Mouse (Mus musculus) heart, embryonic 16.5 days (tissue): ENCODE data around the gene Mcrs1. TPM values are rescaled to one million over a fixed set of nuclear protein-coding genes. Genes with fewer than 3 reads are reported as not detected.

ENCODE experiments used
- ATAC-seq: fragments of 200-750 bp; cut with Nextera tagmentation; replicated peaks from 2 replicates; pipeline ENCODE4 v1.8.0; 2017; ENCODE audit warnings: moderate number of reproducible peaks; ENCODE audit not compliant: insufficient read depth, low FRiP score; ENCODE audit errors: extremely low read depth
- H3K27ac ChIP-seq: fragments of 300-500 bp; sonication (generic); 2 replicates; pipeline ENCODE4 v1.5.1; 2014; ENCODE audit warnings: mild to moderate bottlenecking, low read length, control low read depth, moderate library complexity
- H3K27me3 ChIP-seq: fragments of 300-500 bp; sonication (generic); 2 replicates; pipeline ENCODE4 v1.6.1; 2014; ENCODE audit warnings: low read length, mixed read lengths; ENCODE audit not compliant: control insufficient read depth, insufficient read depth
- H3K36me3 ChIP-seq: fragments of 300-500 bp; sonication (generic); 2 replicates; pipeline ENCODE4 v1.6.1; 2014; ENCODE audit not compliant: control insufficient read depth, insufficient read depth
- H3K4me1 ChIP-seq: fragments of 300-500 bp; sonication (generic); 2 replicates; pipeline ENCODE4 v1.6.1; 2014; ENCODE audit warnings: low read length, mixed read lengths; ENCODE audit not compliant: control insufficient read depth, insufficient read depth
- H3K4me2 ChIP-seq: fragments of 300-500 bp; sonication (generic); 2 replicates; pipeline ENCODE4 v1.6.1; 2014; ENCODE audit warnings: low read depth, mild to moderate bottlenecking, control low read depth, low read length
- H3K4me3 ChIP-seq: fragments of 300-500 bp; sonication (generic); 2 replicates; pipeline ENCODE4 v1.5.1; 2014; ENCODE audit warnings: mild to moderate bottlenecking, control low read depth, low read length
- H3K9ac ChIP-seq: fragments of 300-500 bp; sonication (generic); 2 replicates; pipeline ENCODE4 v1.6.1; 2014; ENCODE audit warnings: low read length, control low read depth
- H3K9me3 ChIP-seq: fragments of 300-500 bp; sonication (generic); replicated peaks from 2 replicates; pipeline ENCODE4 v1.6.1; 2016; ENCODE audit warnings: low read length; ENCODE audit not compliant: control insufficient read depth
- WGBS: fragments of 180-500 bp; shearing (Covaris S2); extraction: QIAGEN DNeasy Blood & Tissue Kit; methylation state at CpG from one replicate; pipeline ENCODE4 v1.1.7; 2014; 5-methylcytosine and 5-hydroxymethylcytosine counted together
- polyA plus RNA-seq: library from polyadenylated mRNA; unstranded; fragments of >200 nt; fragmentation: Nextera tagmentation; extraction: Ambion mirVana; gene quantifications from 2 replicates; pipeline ENCODE4 v1.2.1, GENCODE M21; 2015

The Mcrs1 gene
- polyA plus RNA-seq, 1 experiment from 2014 or later = 155 TPM

- Histone ChIP-seq H3K4me2 (peak within 1 kb of the TSS; percentile 73), H3K9me3 (no peaks in the 10 kb centered on the region), H3K9ac (peak within 1 kb of the TSS; percentile 44), H3K27me3 (peaks cover 84% of the 10 kb centered on the region), H3K36me3 (no peaks in the 10 kb centered on the region), H3K4me3 (peak within 1 kb of the TSS; percentile 53), H3K27ac (no peak within 1 kb of the TSS), H3K4me1 (peaks cover 17% of the 10 kb centered on the region)
- under 1% methylated on average over 62 of the region's 66 CpGs for WGBS
- no peak; the same call in 1 of the 2 replicates for ATAC-seq
Observed at GRCm38 (mm10) chr15:99224208-99224911, 27.4 kb downstream of the Mcrs1 start, which contains the start of gene Kcnh3. Kcnh3 (plus strand) TSS chr15:99224861.

GRCm38 (mm10) chr15:99223585-99224207, 28.1 kb downstream of the Mcrs1 start:
- H3K4me1 ChIP-seq = peaks cover 17% of the 10 kb centered on the region
- no peaks in the 10 kb centered on the region for H3K36me3 ChIP-seq
- H3K4me3 ChIP-seq = peak overlapping the region; percentile 53
- H3K27me3 ChIP-seq = peaks cover 82% of the 10 kb centered on the region
- peak overlapping the region; percentile 44 for H3K9ac ChIP-seq
- WGBS = under 1% methylated on average over 46 of the region's 46 CpGs
- H3K9me3 ChIP-seq = no peaks in the 10 kb centered on the region
- ATAC-seq = 0 out of 2 replicates have a peak, but pooled peaks have one; percentile 25
- H3K4me2 ChIP-seq = peak overlapping the region; percentile 73
- no peak overlapping the region for H3K27ac ChIP-seq

GRCm38 (mm10) chr15:99222794-99223584, 28.8 kb downstream of the Mcrs1 start:
- Histone ChIP-seq H3K27me3 (peaks cover 75% of the 10 kb centered on the region), H3K9ac (no peak overlapping the region; the same call in 1 of the 2 replicates), H3K4me1 (peaks cover 17% of the 10 kb centered on the region), H3K4me2 (peak overlapping the region; percentile 73), H3K9me3 (no peaks in the 10 kb centered on the region), H3K36me3 (no peaks in the 10 kb centered on the region), H3K4me3 (peak overlapping the region; percentile 53), H3K27ac (no peak overlapping the region)
- 7% methylated on average over 18 of the region's 18 CpGs for WGBS
- no peak for ATAC-seq

- Histone ChIP-seq H3K36me3 (no peaks in the 10 kb centered on the region), H3K4me3 (no peak overlapping the region), H3K9me3 (no peaks in the 10 kb centered on the region), H3K27me3 (peaks cover 59% of the 10 kb centered on the region), H3K9ac (no peak overlapping the region), H3K4me2 (no peak overlapping the region), H3K27ac (no peak overlapping the region), H3K4me1 (peaks cover 17% of the 10 kb centered on the region)
- 22% methylated on average over 8 of the region's 8 CpGs for WGBS
- ATAC-seq = no peak
Observed at GRCm38 (mm10) chr15:99221315-99221952, 30.3 kb downstream of the Mcrs1 start.

- Histone ChIP-seq H3K4me3 (no peak overlapping the region), H3K4me2 (no peak overlapping the region), H3K27ac (no peak overlapping the region), H3K9ac (no peak overlapping the region), H3K4me1 (peaks cover 3% of the 10 kb centered on the region; the same call in 1 of the 2 replicates), H3K9me3 (no peaks in the 10 kb centered on the region), H3K27me3 (peaks cover 29% of the 10 kb centered on the region), H3K36me3 (peaks cover 3% of the 10 kb centered on the region; the same call in 1 of the 2 replicates)
- 81% methylated on average over 4 of the region's 4 CpGs for WGBS
- no peak for ATAC-seq
Observed at GRCm38 (mm10) chr15:99217630-99218029, 34.1 kb downstream of the Mcrs1 start.

- H3K4me3 ChIP-seq = no peak overlapping the region
- no peak overlapping the region for H3K27ac ChIP-seq
- no peak for ATAC-seq
- no peaks in the 10 kb centered on the region for H3K9me3 ChIP-seq
- H3K9ac ChIP-seq = no peak overlapping the region
- peaks cover 12% of the 10 kb centered on the region for H3K27me3 ChIP-seq
- no peaks in the 10 kb centered on the region for H3K4me1 ChIP-seq
- H3K36me3 ChIP-seq = peaks cover 17% of the 10 kb centered on the region
- H3K4me2 ChIP-seq = no peak overlapping the region
- WGBS = 87% methylated on average over 11 of the region's 11 CpGs
Observed at GRCm38 (mm10) chr15:99215741-99216463, 35.9 kb downstream of the Mcrs1 start.

GRCm38 (mm10) chr15:99214941-99215340, 36.8 kb downstream of the Mcrs1 start:
- Histone ChIP-seq H3K9me3 (no peaks in the 10 kb centered on the region), H3K4me3 (no peak overlapping the region), H3K4me2 (no peak overlapping the region), H3K4me1 (no peaks in the 10 kb centered on the region), H3K27ac (no peak overlapping the region), H3K36me3 (peaks cover 24% of the 10 kb centered on the region), H3K27me3 (peaks cover 6% of the 10 kb centered on the region), H3K9ac (no peak overlapping the region)
- ATAC-seq = no peak
- 77% methylated on average over 2 of the region's 2 CpGs for WGBS

- WGBS = 87% methylated on average over 10 of the region's 10 CpGs
- H3K4me3 ChIP-seq = no peak overlapping the region
- peaks cover 39% of the 10 kb centered on the region for H3K36me3 ChIP-seq
- no peak overlapping the region for H3K9ac ChIP-seq
- no peaks in the 10 kb centered on the region for H3K4me1 ChIP-seq
- H3K27ac ChIP-seq = no peak overlapping the region
- ATAC-seq = no peak
- no peaks in the 10 kb centered on the region for H3K9me3 ChIP-seq
- H3K27me3 ChIP-seq = no peaks in the 10 kb centered on the region
- H3K4me2 ChIP-seq = no peak overlapping the region
Observed at GRCm38 (mm10) chr15:99213183-99213582, 38.6 kb downstream of the Mcrs1 start.
